In genomic region chr4:48153229-48153628, GRCm38 (mm10) we compare ENCODE assay signal across 25 mouse cellular contexts. TPM values are rescaled to one million over a fixed set of nuclear protein-coding genes. Genes with fewer than 3 reads are reported as not detected.
A peak's percentile ranks its signal among the peaks of the same experiment; 100 is the strongest.
DNase-seq lines count a peak whose midpoint lies in the region; ATAC-seq and TF ChIP-seq lines count a peak whose summit lies in the region.
"Had no signal": no experiment of that assay in that cellular context is flagged by ENCODE, and none has a peak within 500 bp of the region (broad histone marks: within the 10 kb centered on the region; RNA-seq: fewer than 3 reads in every experiment).

No protein-coding gene starts in this region.

- no peak overlapping the region for H3K9ac ChIP-seq in stomach, postnatal 0 days (ENCODE audit: low read length)
- no peak overlapping the region for H3K9ac ChIP-seq in midbrain, embryonic 13.5 days (replicated peaks)
- H3K9ac ChIP-seq: forebrain, postnatal 0 days; heart, embryonic 15.5 days; hindbrain, embryonic 13.5 days; kidney, embryonic 15.5 days; neural tube, embryonic 13.5 days had no signal

- WGBS in stomach, postnatal 0 days = 97% methylated on average over 5 of the region's 5 CpGs
- 92% methylated on average over 5 of the region's 5 CpGs for WGBS in midbrain, embryonic 13.5 days

- H3K27ac ChIP-seq in stomach, postnatal 0 days (replicated peaks) = no peak overlapping the region
- no peak overlapping the region for H3K27ac ChIP-seq in midbrain, embryonic 13.5 days
- H3K27ac ChIP-seq: forebrain, embryonic 10.5 days; heart, embryonic 15.5 days; hindbrain, embryonic 13.5 days; kidney, embryonic 15.5 days; macrophage; neural tube, embryonic 13.5 days had no signal

- H3K4me1 ChIP-seq in stomach, postnatal 0 days (replicated peaks; ENCODE audit: control insufficient read depth, insufficient read depth) = no peaks in the 10 kb centered on the region
- H3K4me1 ChIP-seq in midbrain, embryonic 13.5 days (replicated peaks) = no peaks in the 10 kb centered on the region
- H3K4me1 ChIP-seq: heart, embryonic 15.5 days; hindbrain, embryonic 13.5 days; kidney, embryonic 15.5 days; neural tube, embryonic 13.5 days had no signal

- no peak for TF ChIP-seq CTCF in stomach, postnatal 0 days (IDR thresholded peaks at IDR 0.05; ENCODE audit: low read depth)

- intact Hi-C loops in left cerebral cortex, postnatal 14 days (cut with DNase I) = no loop called here

- no peaks in the 10 kb centered on the region for H3K36me3 ChIP-seq in stomach, postnatal 0 days (ENCODE audit: control insufficient read depth, insufficient read depth, low read length)
- H3K36me3 ChIP-seq in midbrain, embryonic 13.5 days = no peaks in the 10 kb centered on the region
- H3K36me3 ChIP-seq: forebrain, embryonic 10.5 days; heart, embryonic 15.5 days; neural tube, embryonic 13.5 days had no signal

- no peaks in the 10 kb centered on the region for H3K9me3 ChIP-seq in stomach, postnatal 0 days (ENCODE audit: control insufficient read depth, low read length)
- H3K9me3 ChIP-seq in midbrain, embryonic 13.5 days = no peaks in the 10 kb centered on the region
- H3K9me3 ChIP-seq: forebrain, embryonic 10.5 days; heart, embryonic 15.5 days; hindbrain, embryonic 13.5 days; kidney, embryonic 15.5 days; neural tube, embryonic 13.5 days had no signal

- no peak overlapping the region for H3K4me3 ChIP-seq in stomach, postnatal 0 days (ENCODE audit: low read depth, low read length)
- H3K4me3 ChIP-seq in midbrain, embryonic 13.5 days (replicated peaks) = no peak overlapping the region
- H3K4me3 ChIP-seq: forebrain, embryonic 10.5 days; heart, embryonic 15.5 days; hindbrain, embryonic 13.5 days; kidney, embryonic 15.5 days; myocyte; neural tube, embryonic 13.5 days had no signal

- H3K27me3 ChIP-seq in stomach, postnatal 0 days (ENCODE audit: control insufficient read depth, insufficient read depth, low read length) = no peaks in the 10 kb centered on the region
- no peaks in the 10 kb centered on the region for H3K27me3 ChIP-seq in midbrain, embryonic 13.5 days
- H3K27me3 ChIP-seq: heart, embryonic 15.5 days; hindbrain, embryonic 13.5 days; kidney, embryonic 15.5 days; neural tube, embryonic 13.5 days had no signal

- TF ChIP-seq EP300 in stomach, postnatal 0 days (optimal IDR thresholded peaks at IDR 0.05) = no peak

- H3K4me2 ChIP-seq in stomach, postnatal 0 days (replicated peaks; ENCODE audit: low read depth) = no peak overlapping the region
- no peak overlapping the region for H3K4me2 ChIP-seq in midbrain, embryonic 13.5 days (replicated peaks)
- H3K4me2 ChIP-seq: heart, embryonic 15.5 days; hindbrain, embryonic 13.5 days; kidney, embryonic 15.5 days; neural tube, embryonic 13.5 days had no signal

- peak; percentile 25 for DNase-seq in layer of hippocampus, adult 11-12 months (ENCODE audit: low spot score)
- no peak for DNase-seq in layer of hippocampus, postnatal 25 days (ENCODE audit: extremely low spot score in 1 of 2, low spot score in 1 of 2)
- DNase-seq in brain, adult 2 months (ENCODE audit: low read depth, low spot score) = peak; percentile 83
- peak; percentile 19 to 28 for DNase-seq in layer of hippocampus, adult 8-10 months (ENCODE audit: low spot score in 2 of 2)
- peak; percentile 23 to 62 for DNase-seq in left cerebral cortex, postnatal 14 days (ENCODE audit: low spot score in 2 of 2)
- no peak for DNase-seq in stomach, postnatal 0 days (ENCODE audit: low spot score)
- DNase-seq in thymus, postnatal 36 days = no peak
- DNase-seq: adrenal gland, postnatal 25 days; cerebellum, adult 11 months; cerebellum, postnatal 14 days; forebrain, postnatal 0 days; gastrocnemius, postnatal 10 days; heart, postnatal 36 days; kidney, adult 11 months; thymus, postnatal 4 days had no signal

- no peak for ATAC-seq in stomach, postnatal 0 days (ENCODE audit: low FRiP score, low TSS enrichment)
- no peak for ATAC-seq in midbrain, embryonic 13.5 days
- ATAC-seq: CD4-positive, CD25-positive, alpha-beta regulatory T cell, adult 4 months; forebrain, postnatal 0 days; midbrain, embryonic 16.5 days had no signal

RNA-seq across cellular contexts. Expression of gene Stx17, which starts 28.5 kb away (rescaled TPM):
- 10 to 100 TPM; 18.8 to 23.1 TPM for total RNA-seq in layer of hippocampus, postnatal 25 days (2021)
- 10 to 100 TPM; 21.0 to 27.3 (median 26.2) TPM for total RNA-seq in layer of hippocampus, adult 8-10 months (2022)
- total RNA-seq in left cerebral cortex, postnatal 14 days (2021) = 10 to 100 TPM; 22.7 to 23.2 TPM
- polyA plus RNA-seq in stomach, postnatal 0 days (2015; fragmentation: Nextera tagmentation; extraction: Ambion mirVana) = 28.4 and 28.5 TPM in 2 replicates
- polyA plus RNA-seq in midbrain, embryonic 13.5 days (2015; fragmentation: Nextera tagmentation; extraction: Ambion mirVana) = 20.3 and 22.0 TPM in 2 replicates

Comparison
In these comparisons a context has a peak if more than half of its experiments do, and no peak if none do; other contexts are left out.
1. DNase-seq: peak in layer of hippocampus, adult 11-12 months (single experiment), brain, adult 2 months (single experiment), layer of hippocampus, adult 8-10 months (2 of 2) and left cerebral cortex, postnatal 14 days (2 of 2); none in layer of hippocampus, postnatal 25 days (0 of 2), stomach, postnatal 0 days (single experiment) and thymus, postnatal 36 days (0 of 2).